Mouse (Mus musculus) stomach, postnatal 0 days (tissue): ENCODE data around the gene Tcf20. TPM values are rescaled to one million over a fixed set of nuclear protein-coding genes. Genes with fewer than 3 reads are reported as not detected.

Experiments
- ATAC-seq: fragments of 200-750 bp; cut with Nextera tagmentation; 2 replicates; pipeline ENCODE4 v1.8.0; 2017; ENCODE audit not compliant: low FRiP score, low TSS enrichment
- DNase-seq: peaks from one replicate; pipeline ENCODE4 v3.0.0-alpha.2; 2016; ENCODE audit warnings: low spot score
- H3K27ac ChIP-seq: fragments of 300-500 bp; sonication (generic); replicated peaks from 2 replicates; pipeline ENCODE4 v1.5.1; 2014; ENCODE audit warnings: mild to moderate bottlenecking, control low read depth
- H3K27me3 ChIP-seq: fragments of 300-500 bp; sonication (generic); 2 replicates; pipeline ENCODE4 v1.6.1; 2014; ENCODE audit warnings: low read length; ENCODE audit not compliant: control insufficient read depth, insufficient read depth
- H3K36me3 ChIP-seq: fragments of 300-500 bp; sonication (generic); 2 replicates; pipeline ENCODE4 v1.6.1; 2014; ENCODE audit warnings: low read length, mixed read lengths; ENCODE audit not compliant: control insufficient read depth, insufficient read depth
- H3K4me1 ChIP-seq: fragments of 300-500 bp; sonication (generic); replicated peaks from 2 replicates; pipeline ENCODE4 v1.6.1; 2014; ENCODE audit warnings: antibody characterized with exemption; ENCODE audit not compliant: control insufficient read depth, insufficient read depth
- H3K4me2 ChIP-seq: fragments of 300-500 bp; sonication (generic); replicated peaks from 2 replicates; pipeline ENCODE4 v1.6.1; 2014; ENCODE audit warnings: low read depth, mild to moderate bottlenecking, control low read depth, moderate library complexity
- H3K4me3 ChIP-seq: fragments of 300-500 bp; sonication (generic); 2 replicates; pipeline ENCODE4 v1.5.1; 2014; ENCODE audit warnings: low read depth, low read length, control low read depth
- H3K9ac ChIP-seq: fragments of 300-500 bp; sonication (generic); 2 replicates; pipeline ENCODE4 v1.6.1; 2014; ENCODE audit warnings: mild to moderate bottlenecking, low read length, control low read depth, mixed read lengths
- H3K9me3 ChIP-seq: fragments of 300-500 bp; sonication (generic); 2 replicates; pipeline ENCODE4 v1.6.1; 2016; ENCODE audit warnings: low read length; ENCODE audit not compliant: control insufficient read depth
- CTCF ChIP-seq: IDR thresholded peaks from 2 replicates; pipeline ENCODE4 v1.5.1; 2016; ENCODE audit warnings: antibody characterized with exemption, low read depth, mild to moderate bottlenecking, moderate library complexity
- EP300 ChIP-seq: optimal IDR thresholded peaks from 2 replicates; pipeline ENCODE3; 2016; ENCODE audit warnings: antibody characterized with exemption
- WGBS: fragments of 180-500 bp; shearing (Covaris S2); extraction: QIAGEN DNeasy Blood & Tissue Kit; methylation state at CpG from one replicate; pipeline ENCODE4 v1.1.7; 2014; 5-methylcytosine and 5-hydroxymethylcytosine counted together
- polyA plus RNA-seq: library from polyadenylated mRNA; unstranded; fragments of >200 nt; fragmentation: Nextera tagmentation; extraction: Ambion mirVana; gene quantifications from 2 replicates; pipeline ENCODE4 v1.2.1, GENCODE M21; 2015

The Tcf20 gene
- polyA plus RNA-seq, 1 experiment from 2014 or later: 3.6 TPM

DNA sequence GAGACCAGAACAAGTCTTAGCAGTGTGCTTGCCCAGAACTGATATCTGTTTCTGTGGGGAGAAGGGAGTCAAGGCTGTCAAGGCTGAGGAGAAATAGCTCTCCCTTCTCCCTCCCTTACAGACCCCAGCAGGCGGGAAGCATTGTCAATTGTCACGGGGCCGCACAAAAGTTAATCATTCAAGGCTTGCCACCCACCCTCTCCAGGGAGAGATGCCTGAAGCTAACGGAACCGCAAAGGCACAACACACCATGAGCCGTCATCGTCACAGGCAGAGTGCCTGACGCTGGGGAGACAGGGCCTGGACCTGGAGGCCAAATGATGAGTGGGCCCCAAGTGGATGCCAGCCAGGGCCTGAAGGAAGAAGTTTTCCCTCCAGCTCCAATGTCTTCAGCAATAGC, 22.8 kb upstream of the Tcf20 start:
- ATAC-seq: no peak
- no peak overlapping the region for H3K4me2 ChIP-seq
- no peaks in the 10 kb centered on the region for H3K27me3 ChIP-seq
- no peak overlapping the region for H3K27ac ChIP-seq
- TF ChIP-seq EP300: no peak
- no peak for DNase-seq
- no peaks in the 10 kb centered on the region for H3K9me3 ChIP-seq
- WGBS: 33% methylated on average over 8 of the region's 8 CpGs
- H3K36me3 ChIP-seq: no peaks in the 10 kb centered on the region
- H3K4me3 ChIP-seq: no peak overlapping the region
- no peaks in the 10 kb centered on the region for H3K4me1 ChIP-seq
- H3K9ac ChIP-seq: no peak overlapping the region

DNA sequence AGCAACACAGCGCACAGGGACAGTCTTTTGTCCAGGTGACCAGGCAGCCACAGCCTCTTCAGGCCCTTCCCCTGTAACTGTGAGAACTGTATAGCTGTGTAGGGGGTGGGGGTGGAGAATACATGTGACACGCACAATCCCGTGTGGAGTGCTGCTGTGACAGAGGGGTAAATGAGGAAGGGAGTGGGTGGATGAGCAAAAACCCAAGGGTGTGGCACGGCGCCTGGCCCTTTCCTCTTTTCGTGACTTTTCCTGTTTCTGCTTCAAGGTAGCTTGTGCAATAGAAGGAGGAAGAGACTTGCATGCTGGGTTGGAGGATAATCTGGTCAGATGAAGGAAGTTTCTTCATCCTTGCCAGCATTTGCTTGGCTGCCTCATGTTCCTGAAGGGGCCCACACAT, 21.9 kb upstream of the Tcf20 start:
- DNase-seq (no peak), ATAC-seq (no peak)
- Histone ChIP-seq H3K4me1 (no peaks in the 10 kb centered on the region), H3K4me2 (no peak overlapping the region), H3K9ac (no peak overlapping the region), H3K9me3 (no peaks in the 10 kb centered on the region), H3K27ac (no peak overlapping the region), H3K36me3 (no peaks in the 10 kb centered on the region), H3K27me3 (no peaks in the 10 kb centered on the region), H3K4me3 (no peak overlapping the region)
- 86% methylated on average over 6 of the region's 6 CpGs for WGBS
- no peak for TF ChIP-seq EP300
- TF ChIP-seq CTCF: no peak

DNA sequence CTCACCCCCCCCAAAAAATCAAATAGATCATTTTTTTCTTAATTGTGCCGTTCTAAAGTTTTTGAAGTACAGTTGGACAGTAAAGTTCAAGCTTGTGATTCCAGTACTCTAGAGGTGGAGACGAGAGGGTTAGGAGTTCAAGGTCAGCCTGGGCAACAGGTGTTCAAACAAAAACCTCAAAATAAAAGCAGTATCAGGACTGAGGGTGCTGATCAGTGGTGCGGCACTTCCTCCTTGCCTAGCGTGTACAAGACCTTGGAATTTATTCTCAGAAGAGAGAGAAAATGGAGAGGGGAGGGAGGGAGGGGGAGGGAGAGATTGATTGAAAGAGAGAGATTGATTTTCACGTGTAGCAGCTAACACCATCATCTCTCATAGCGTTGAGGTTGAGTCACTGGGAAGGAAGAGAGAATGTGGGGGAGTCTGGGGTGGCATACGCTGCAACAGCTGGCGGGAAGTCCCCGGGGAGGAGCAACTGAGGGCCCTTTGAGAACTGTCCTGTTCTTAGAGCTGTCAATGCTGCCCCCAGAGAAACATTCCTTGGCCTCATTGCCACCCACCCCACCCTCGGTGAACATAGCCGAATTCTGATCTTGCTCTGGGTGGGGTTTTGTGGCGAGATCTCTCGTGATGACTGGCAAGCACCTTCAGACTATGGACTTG, 21.2 kb upstream of the Tcf20 start:
- Histone ChIP-seq H3K4me2 (no peak overlapping the region), H3K27me3 (no peaks in the 10 kb centered on the region), H3K27ac (no peak overlapping the region), H3K9me3 (no peaks in the 10 kb centered on the region), H3K4me1 (no peaks in the 10 kb centered on the region), H3K36me3 (no peaks in the 10 kb centered on the region), H3K4me3 (no peak overlapping the region), H3K9ac (no peak overlapping the region)
- TF ChIP-seq CTCF (no peak), EP300 (no peak)
- no peak for DNase-seq
- no peak for ATAC-seq
- 64% methylated on average over 13 of the region's 13 CpGs for WGBS

DNA sequence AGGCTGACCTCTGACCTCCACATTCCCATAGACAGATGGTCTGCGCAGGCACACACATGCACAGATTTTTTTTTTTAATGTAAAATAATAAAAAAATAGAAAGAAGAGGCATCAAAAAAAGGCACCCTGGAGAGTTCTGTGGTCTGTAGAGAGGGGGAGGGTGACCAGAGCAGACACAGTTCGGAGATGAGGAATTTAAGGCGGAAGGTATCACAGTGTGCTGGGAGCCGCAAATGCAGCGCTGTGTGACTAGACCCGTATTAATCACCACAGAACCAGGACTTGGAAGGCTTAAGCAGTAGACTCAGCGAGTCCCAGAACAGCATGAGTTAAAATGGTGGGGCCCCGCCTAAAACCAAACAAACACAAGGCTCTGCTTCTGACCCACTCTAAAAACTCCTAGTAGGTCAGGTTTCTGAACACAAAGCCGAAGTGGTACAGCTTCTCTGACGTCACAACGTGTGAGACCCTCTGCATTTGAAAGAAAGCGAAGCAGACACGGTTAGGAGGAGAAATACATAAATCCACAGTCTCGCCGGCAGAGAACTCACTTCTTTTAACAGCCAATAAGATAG, 19.8 kb upstream of the Tcf20 start:
- TF ChIP-seq CTCF: no peak
- no peak for TF ChIP-seq EP300
- Histone ChIP-seq H3K9me3 (no peaks in the 10 kb centered on the region), H3K27me3 (no peaks in the 10 kb centered on the region), H3K4me2 (peak overlapping the region; percentile 39), H3K4me3 (no peak overlapping the region), H3K9ac (no peak overlapping the region), H3K4me1 (no peaks in the 10 kb centered on the region), H3K36me3 (no peaks in the 10 kb centered on the region), H3K27ac (no peak overlapping the region)
- 23% methylated on average over 15 of the region's 15 CpGs for WGBS
- DNase-seq (no peak), ATAC-seq (no peak)

DNA sequence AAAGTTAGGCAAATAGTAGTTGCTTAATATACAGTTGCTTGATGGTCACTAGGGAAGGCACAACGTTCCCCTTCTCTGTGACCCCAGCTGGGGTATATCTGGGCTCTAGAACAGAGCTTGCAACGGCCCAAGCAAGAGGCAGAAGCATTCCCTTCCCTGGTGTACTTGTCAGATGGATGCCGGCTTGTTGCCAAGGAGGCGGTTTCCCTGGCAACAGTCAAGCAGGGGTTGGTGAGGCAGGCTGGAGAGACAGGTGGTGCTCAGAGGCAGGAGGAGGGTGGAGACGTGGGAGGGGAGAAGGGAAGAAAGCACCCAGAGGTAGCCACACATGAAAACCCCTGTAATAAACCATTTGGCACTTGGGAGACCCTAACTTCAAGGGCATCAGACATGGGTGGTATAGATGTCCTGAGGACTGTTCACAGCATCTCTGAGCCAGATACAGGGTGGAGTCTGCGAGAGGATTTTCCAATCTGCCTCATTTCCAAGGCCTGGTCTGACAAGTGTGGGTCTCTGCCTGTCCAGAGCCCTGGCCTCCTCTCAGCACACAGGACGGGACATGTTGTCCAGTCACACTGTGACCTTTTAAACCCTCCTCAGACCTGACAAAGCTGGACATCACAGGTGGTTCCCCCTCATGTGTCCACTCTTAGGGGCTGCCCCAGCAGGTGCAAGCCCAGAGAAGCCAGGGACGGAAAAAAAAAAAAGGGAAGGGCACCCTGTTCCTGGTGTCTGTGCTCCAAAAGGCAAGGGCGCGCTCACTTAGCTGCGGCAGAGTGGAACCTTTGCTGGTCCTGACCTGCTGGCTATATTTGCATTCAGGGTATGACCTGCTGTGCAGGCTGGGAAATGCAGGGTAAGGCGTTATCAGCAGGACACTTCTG, 15.2 kb upstream of the Tcf20 start:
- Histone ChIP-seq H3K4me3 (no peak overlapping the region), H3K27ac (no peak overlapping the region), H3K4me1 (no peaks in the 10 kb centered on the region), H3K36me3 (no peaks in the 10 kb centered on the region), H3K9ac (no peak overlapping the region), H3K9me3 (no peaks in the 10 kb centered on the region), H3K4me2 (no peak overlapping the region), H3K27me3 (no peaks in the 10 kb centered on the region)
- ATAC-seq: no peak
- 46% methylated on average over 12 of the region's 12 CpGs for WGBS
- TF ChIP-seq CTCF (no peak), EP300 (no peak)
- no peak for DNase-seq

DNA sequence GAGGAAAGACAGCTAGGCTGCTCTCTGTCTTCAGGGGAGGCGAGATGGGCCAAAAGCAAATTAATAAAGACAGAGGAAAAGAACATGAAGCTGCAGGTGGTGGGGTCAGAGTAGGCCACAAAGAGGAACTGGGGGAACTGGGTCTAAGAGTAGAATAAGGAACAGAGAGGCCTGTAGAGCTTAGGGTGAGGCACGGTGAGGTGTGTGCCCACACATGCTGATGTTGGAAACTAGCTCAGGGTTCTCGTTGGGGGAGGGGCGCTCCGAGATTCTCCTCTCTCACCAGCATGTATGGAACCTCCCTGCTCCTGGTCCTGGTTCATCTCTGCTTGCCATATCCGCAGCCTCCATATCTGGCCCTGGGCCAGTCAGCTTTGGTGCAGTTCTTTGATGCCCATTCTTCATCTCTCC, 11.1 kb upstream of the Tcf20 start:
- no peak for DNase-seq
- ATAC-seq: no peak
- Histone ChIP-seq H3K4me1 (no peaks in the 10 kb centered on the region), H3K9me3 (no peaks in the 10 kb centered on the region), H3K4me2 (no peak overlapping the region), H3K27me3 (no peaks in the 10 kb centered on the region), H3K36me3 (no peaks in the 10 kb centered on the region), H3K27ac (no peak overlapping the region), H3K4me3 (no peak overlapping the region), H3K9ac (no peak overlapping the region)
- TF ChIP-seq EP300: no peak
- TF ChIP-seq CTCF: no peak
- WGBS: 72% methylated on average over 6 of the region's 6 CpGs
